ENCODE assay signal across 8 mouse cellular contexts in genomic region chr9:15301399-15301798, GRCm38 (mm10). TPM values are rescaled to one million over a fixed set of nuclear protein-coding genes. Genes with fewer than 3 reads are reported as not detected.
DNase-seq lines count a peak whose midpoint lies in the region; ATAC-seq and TF ChIP-seq lines count a peak whose summit lies in the region.

No protein-coding gene starts in this region.

- no peaks in the 10 kb centered on the region for H3K9me3 ChIP-seq in embryonic facial prominence, embryonic 13.5 days
- H3K9me3 ChIP-seq in hindbrain, embryonic 15.5 days: no peaks in the 10 kb centered on the region

- 0 out of 2 replicates have a peak overlapping the region, but pooled peaks have one; percentile 7 for H3K9ac ChIP-seq in embryonic facial prominence, embryonic 13.5 days
- H3K9ac ChIP-seq in hindbrain, embryonic 15.5 days: no peak overlapping the region

- no peaks in the 10 kb centered on the region for H3K36me3 ChIP-seq in embryonic facial prominence, embryonic 13.5 days
- peaks cover 5% of the 10 kb centered on the region; the same call in 1 of the 2 replicates for H3K36me3 ChIP-seq in hindbrain, embryonic 15.5 days
- peaks cover 8% of the 10 kb centered on the region for H3K36me3 ChIP-seq in small intestine, adult 2 months (ENCODE audit: control insufficient read depth, insufficient read depth, low read length)

- H3K4me1 ChIP-seq in embryonic facial prominence, embryonic 13.5 days: peaks cover 14% of the 10 kb centered on the region
- peaks cover 16% of the 10 kb centered on the region; the same call in 1 of the 2 replicates for H3K4me1 ChIP-seq in hindbrain, embryonic 15.5 days (replicated peaks)
- no peaks in the 10 kb centered on the region; the same call in 1 of the 2 replicates for H3K4me1 ChIP-seq in small intestine, adult 2 months (ENCODE audit: control insufficient read depth, insufficient read depth, insufficient read length, low read length)

- H3K4me2 ChIP-seq in embryonic facial prominence, embryonic 13.5 days: 0 out of 2 replicates have a peak overlapping the region, but pooled peaks have one; percentile 7
- H3K4me2 ChIP-seq in hindbrain, embryonic 15.5 days: no peak overlapping the region

- TF ChIP-seq POLR2A in small intestine, adult 2 months (IDR thresholded peaks at IDR 0.05; ENCODE audit: low read depth, low read length): peak; percentile 79; the same call in 1 of the 2 replicates

- WGBS in embryonic facial prominence, embryonic 13.5 days: 23% methylated on average over 6 of the region's 6 CpGs
- WGBS in hindbrain, embryonic 15.5 days: 65% methylated on average over 6 of the region's 6 CpGs
- WGBS in small intestine, adult 2 months: 2% methylated on average over 6 of the region's 6 CpGs

- no peaks in the 10 kb centered on the region for H3K27me3 ChIP-seq in embryonic facial prominence, embryonic 13.5 days
- no peaks in the 10 kb centered on the region for H3K27me3 ChIP-seq in hindbrain, embryonic 15.5 days
- no peaks in the 10 kb centered on the region for H3K27me3 ChIP-seq in small intestine, adult 2 months (ENCODE audit: control insufficient read depth, insufficient read depth, low read length)

- intact Hi-C loops in left cerebral cortex, adult 2 months (cut with DNase I): no loop called here

- no peak for ATAC-seq in embryonic facial prominence, embryonic 13.5 days (ENCODE audit: insufficient number of reproducible peaks, insufficient read depth, low FRiP score, low TSS enrichment, low read depth)
- no peak for ATAC-seq in hindbrain, embryonic 15.5 days (ENCODE audit: low FRiP score, low read depth)
- no peak for ATAC-seq in CD4-positive, CD25-positive, alpha-beta regulatory T cell, adult 4 months

- H3K27ac ChIP-seq in left cerebral cortex, adult 2 months: peak overlapping the region; percentile 33; the same call in 1 of the 2 replicates
- peak overlapping the region; percentile 51; the same call in 1 of the 2 replicates for H3K27ac ChIP-seq in embryonic facial prominence, embryonic 13.5 days
- 0 out of 2 replicates have a peak overlapping the region, but pooled peaks have one; percentile 42 for H3K27ac ChIP-seq in hindbrain, embryonic 15.5 days (replicated peaks)
- H3K27ac ChIP-seq in small intestine, adult 2 months (ENCODE audit: insufficient read depth, low read depth, low read length): peak overlapping the region; percentile 98

- no peak overlapping the region for H3K4me3 ChIP-seq in left cerebral cortex, adult 2 months
- H3K4me3 ChIP-seq in embryonic facial prominence, embryonic 13.5 days: no peak overlapping the region
- no peak overlapping the region for H3K4me3 ChIP-seq in hindbrain, embryonic 15.5 days
- H3K4me3 ChIP-seq in small intestine, adult 2 months (ENCODE audit: low read depth, low read length): peak overlapping the region; percentile 63

- DNase-seq in left cerebral cortex, adult 2 months (ENCODE audit: extremely low spot score in 1 of 2, low spot score in 2 of 2): no peak
- no peak for DNase-seq in left cerebral cortex, adult 18-20 months (ENCODE audit: low spot score in 2 of 2)
- DNase-seq in liver: peak; percentile 16
- DNase-seq in frontal cortex, adult 2 months (ENCODE audit: extremely low spot score in 1 of 2, low spot score in 1 of 2): no peak

- no peak for TF ChIP-seq CTCF in left cerebral cortex, adult 2 months (IDR thresholded peaks at IDR 0.05)
- no peak for TF ChIP-seq CTCF in small intestine, adult 2 months (IDR thresholded peaks at IDR 0.05; ENCODE audit: extremely low read depth, insufficient read length, insufficient replicate concordance, low read depth, low read length)

RNA-seq across cellular contexts. Expression of gene Taf1d, which starts 4.6 kb away (rescaled TPM):
- 10 to 100 TPM; 30.7 to 33.5 TPM for total RNA-seq in left cerebral cortex, adult 2 months (2021)
- 10 to 100 TPM; 21.7 to 36.3 TPM for total RNA-seq in left cerebral cortex, adult 18-20 months (2021)
- 96.0 and 106 TPM in 2 replicates for polyA plus RNA-seq in embryonic facial prominence, embryonic 13.5 days (2015; fragmentation: Nextera tagmentation; extraction: Ambion mirVana)
- 43.9 and 48.5 TPM in 2 replicates for polyA plus RNA-seq in hindbrain, embryonic 15.5 days (2015; fragmentation: Nextera tagmentation; extraction: Ambion mirVana)
- 1.9 and 3.9 TPM in 2 replicates for polyA plus RNA-seq in small intestine, adult 2 months (2012; rRNA removed)
- 100 to 1,000 TPM; 115 to 148 TPM for polyA plus RNA-seq in CD4-positive, CD25-positive, alpha-beta regulatory T cell, adult 4 months (2017; shearing (Covaris generic))
- polyA plus RNA-seq in frontal cortex, adult 2 months (2012; rRNA removed): 32.3 and 38.9 TPM in 2 replicates

RNA-seq across cellular contexts. Expression of gene 4931406C07Rik, which starts 4.8 kb away (rescaled TPM):
- 10 to 100 TPM; 17.6 to 19.2 TPM for total RNA-seq in left cerebral cortex, adult 2 months (2021)
- 10 to 100 TPM; 15.1 to 18.3 TPM for total RNA-seq in left cerebral cortex, adult 18-20 months (2021)
- polyA plus RNA-seq in embryonic facial prominence, embryonic 13.5 days (2015; fragmentation: Nextera tagmentation; extraction: Ambion mirVana): 13.8 TPM in 2 replicates
- polyA plus RNA-seq in hindbrain, embryonic 15.5 days (2015; fragmentation: Nextera tagmentation; extraction: Ambion mirVana): 14.5 and 15.7 TPM in 2 replicates
- 6.8 and 10.0 TPM in 2 replicates for polyA plus RNA-seq in small intestine, adult 2 months (2012; rRNA removed)
- 1 to 10 TPM; 3.6 to 6.3 TPM for polyA plus RNA-seq in CD4-positive, CD25-positive, alpha-beta regulatory T cell, adult 4 months (2017; shearing (Covaris generic))
- 31.3 and 34.6 TPM in 2 replicates for polyA plus RNA-seq in frontal cortex, adult 2 months (2012; rRNA removed)

RNA-seq across cellular contexts. Expression of gene Med17, which starts 21.7 kb away (rescaled TPM):
- 10 to 100 TPM; 35.7 to 35.8 TPM for total RNA-seq in left cerebral cortex, adult 2 months (2021)
- total RNA-seq in left cerebral cortex, adult 18-20 months (2021): 10 to 100 TPM; 33.0 to 35.4 TPM
- polyA plus RNA-seq in embryonic facial prominence, embryonic 13.5 days (2015; fragmentation: Nextera tagmentation; extraction: Ambion mirVana): 31.6 and 33.2 TPM in 2 replicates
- polyA plus RNA-seq in hindbrain, embryonic 15.5 days (2015; fragmentation: Nextera tagmentation; extraction: Ambion mirVana): 32.0 and 34.0 TPM in 2 replicates
- polyA plus RNA-seq in small intestine, adult 2 months (2012; rRNA removed): 13.7 and 22.5 TPM in 2 replicates
- 10 to 100 TPM; 22.7 to 23.9 TPM for polyA plus RNA-seq in CD4-positive, CD25-positive, alpha-beta regulatory T cell, adult 4 months (2017; shearing (Covaris generic))
- polyA plus RNA-seq in frontal cortex, adult 2 months (2012; rRNA removed): 44.0 and 48.7 TPM in 2 replicates

RNA-seq across cellular contexts. Expression of gene Cep295, which starts 56.2 kb away (rescaled TPM):
- total RNA-seq in left cerebral cortex, adult 2 months (2021): 10 to 100 TPM; 22.2 to 23.2 TPM
- total RNA-seq in left cerebral cortex, adult 18-20 months (2021): 10 to 100 TPM; 19.7 to 20.0 TPM
- 20.7 and 20.8 TPM in 2 replicates for polyA plus RNA-seq in embryonic facial prominence, embryonic 13.5 days (2015; fragmentation: Nextera tagmentation; extraction: Ambion mirVana)
- polyA plus RNA-seq in hindbrain, embryonic 15.5 days (2015; fragmentation: Nextera tagmentation; extraction: Ambion mirVana): 12.3 and 12.7 TPM in 2 replicates
- polyA plus RNA-seq in small intestine, adult 2 months (2012; rRNA removed): 0.41 and 0.72 TPM in 2 replicates
- 10 to 100 TPM; 24.5 to 25.9 TPM for polyA plus RNA-seq in CD4-positive, CD25-positive, alpha-beta regulatory T cell, adult 4 months (2017; shearing (Covaris generic))
- 19.7 and 22.3 TPM in 2 replicates for polyA plus RNA-seq in frontal cortex, adult 2 months (2012; rRNA removed)

Comparison
In these comparisons a context has a peak if more than half of its experiments do, and no peak if none do; other contexts are left out.
1. H3K27ac ChIP-seq: peak in every context shown above with its lines; median percentile 98 in small intestine, adult 2 months; 51 in embryonic facial prominence, embryonic 13.5 days; 42 in hindbrain, embryonic 15.5 days; 33 in left cerebral cortex, adult 2 months.